Mouse (Mus musculus): Measurements from ENCODE around the gene Nr1h3.

Nr1h3 gene

GRCm38 (mm10) chr2:91137481-91137880, 65.2 kb downstream of the Nr1h3 start:
- no peak for DNase-seq

GRCm38 (mm10) chr2:91136513-91137412, 65.9 kb downstream of the Nr1h3 start:
- no peak for DNase-seq
